Mouse (Mus musculus): Measurements from ENCODE around the gene Cntnap1. TPM values are rescaled to one million over a fixed set of nuclear protein-coding genes. Genes with fewer than 3 reads are reported as not detected.

Cntnap1 gene
- polyA plus RNA-seq, 1 experiment from 2014 or later = 0.24 TPM

DNA sequence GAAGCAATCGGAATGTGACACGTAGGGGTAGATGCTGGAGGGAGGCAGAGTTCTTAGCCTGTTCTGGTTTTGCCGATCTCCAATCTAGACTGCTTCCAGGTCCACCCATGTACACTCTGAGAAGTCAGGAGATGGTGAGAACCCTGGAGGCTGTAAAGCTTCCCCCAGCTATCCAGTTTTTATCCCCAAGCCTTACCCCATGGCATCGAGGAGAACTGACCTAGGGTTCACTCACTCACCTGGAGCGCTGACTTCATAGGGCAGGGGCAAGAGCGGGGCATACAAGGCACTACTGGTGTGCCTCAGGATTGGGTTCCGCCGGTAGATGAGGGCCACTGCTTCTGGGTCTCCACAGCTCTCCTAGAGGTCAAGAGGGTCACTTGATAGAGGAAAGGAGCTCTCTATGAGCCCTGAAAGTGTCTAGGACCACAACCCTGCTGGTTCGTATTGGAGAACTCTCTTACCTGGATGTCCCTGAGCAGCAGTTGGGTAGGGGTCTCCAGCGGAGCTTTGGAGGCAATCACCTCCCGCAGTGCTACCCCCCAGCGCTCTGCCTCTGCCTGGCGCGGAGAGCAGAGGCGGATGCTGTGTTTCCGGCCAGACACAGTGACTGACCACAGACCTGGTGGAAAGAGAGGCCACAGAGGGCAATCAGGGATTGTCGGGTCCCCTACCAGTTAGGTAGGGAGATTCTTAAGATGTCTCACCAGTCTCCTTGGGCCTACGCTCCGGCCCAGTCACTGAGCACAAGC lies 2.9 kb upstream of the Cntnap1 start:
- WGBS = 80% methylated on average over 19 of the region's 19 CpGs
- Histone ChIP-seq H3K36me3 (ENCODE audit: insufficient read depth, low read length) (peaks cover 20% of the 10 kb centered on the region), H3K4me3 (ENCODE audit: low read depth, low read length) (no peak overlapping the region), H3K4me1 (ENCODE audit: insufficient read depth, low read depth, low read length) (peaks cover 17% of the 10 kb centered on the region; the same call in 1 of the 2 replicates), H3K27me3 (replicated peaks; ENCODE audit: insufficient read depth, low read length) (no peaks in the 10 kb centered on the region; the same call in 1 of the 2 replicates), H3K4me2 (replicated peaks; ENCODE audit: low read depth, low read length) (no peak overlapping the region), H3K9ac (replicated peaks; ENCODE audit: low read depth) (no peak overlapping the region), H3K27ac (ENCODE audit: low read length) (no peak overlapping the region), H3K9me3 (ENCODE audit: low read length) (no peaks in the 10 kb centered on the region)
- TF ChIP-seq EP300 (IDR thresholded peaks at IDR 0.05) (no peak), CTCF (IDR thresholded peaks at IDR 0.05) (no peak)
- ATAC-seq = no peak
- no peak for DNase-seq (ENCODE audit: low spot score)

DNA sequence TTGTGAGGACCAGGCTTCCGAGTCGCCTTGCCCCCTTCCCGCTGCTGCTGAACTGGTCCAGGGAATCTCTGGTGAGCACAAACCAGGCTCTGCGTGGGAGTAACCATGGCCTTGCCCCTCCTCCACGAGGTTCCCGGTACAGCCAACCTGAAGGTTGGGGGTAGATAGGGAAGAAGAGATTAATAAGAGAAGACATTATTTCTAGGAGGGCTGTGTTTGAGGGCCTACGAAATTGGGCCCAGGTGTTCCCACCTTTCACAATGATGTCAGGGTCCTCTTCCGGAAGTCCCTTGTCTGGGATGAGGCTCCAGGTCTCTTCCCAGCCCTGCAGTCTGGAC lies 2.4 kb upstream of the Cntnap1 start:
- Histone ChIP-seq H3K4me3 (ENCODE audit: low read depth, low read length) (no peak overlapping the region), H3K4me1 (ENCODE audit: insufficient read depth, low read depth, low read length) (peaks cover 20% of the 10 kb centered on the region; the same call in 1 of the 2 replicates)

GRCm38 (mm10) chr11:101168301-101168980 lies 1.9 kb upstream of the Cntnap1 start:
- Histone ChIP-seq H3K36me3 (ENCODE audit: insufficient read depth, low read length) (peaks cover 18% of the 10 kb centered on the region), H3K27me3 (replicated peaks; ENCODE audit: insufficient read depth, low read length) (no peaks in the 10 kb centered on the region; the same call in 1 of the 2 replicates), H3K4me1 (ENCODE audit: insufficient read depth, low read depth, low read length) (peaks cover 22% of the 10 kb centered on the region), H3K4me3 (ENCODE audit: low read depth, low read length) (0 out of 2 replicates have a peak overlapping the region, but pooled peaks have one; percentile 68), H3K9me3 (ENCODE audit: low read length) (no peaks in the 10 kb centered on the region), H3K4me2 (replicated peaks; ENCODE audit: low read depth, low read length) (peak overlapping the region; percentile 75), H3K27ac (ENCODE audit: low read length) (peak overlapping the region; percentile 32), H3K9ac (replicated peaks; ENCODE audit: low read depth) (no peak overlapping the region)
- no peak for ATAC-seq
- 48% methylated on average over 14 of the region's 18 CpGs for WGBS
- no peak for DNase-seq (ENCODE audit: low spot score)
- no peak for TF ChIP-seq EP300 (IDR thresholded peaks at IDR 0.05)
- no peak for TF ChIP-seq CTCF (IDR thresholded peaks at IDR 0.05)

More for the DNA sequence above, 2.4 kb upstream of the Cntnap1 start:
- no peak overlapping the region for H3K27ac ChIP-seq (ENCODE audit: low read length)
- ATAC-seq = no peak
- H3K4me2 ChIP-seq (replicated peaks; ENCODE audit: low read depth, low read length) = no peak overlapping the region
- no peak for DNase-seq (ENCODE audit: low spot score)
- H3K9me3 ChIP-seq (ENCODE audit: low read length) = no peaks in the 10 kb centered on the region
- TF ChIP-seq EP300 (IDR thresholded peaks at IDR 0.05) (no peak), CTCF (IDR thresholded peaks at IDR 0.05) (no peak)
- H3K9ac ChIP-seq (replicated peaks; ENCODE audit: low read depth) = no peak overlapping the region
- H3K27me3 ChIP-seq (replicated peaks; ENCODE audit: insufficient read depth, low read length) = no peaks in the 10 kb centered on the region; the same call in 1 of the 2 replicates
- H3K36me3 ChIP-seq (ENCODE audit: insufficient read depth, low read length) = peaks cover 20% of the 10 kb centered on the region
- 82% methylated on average over 8 of the region's 8 CpGs for WGBS

GRCm38 (mm10) chr11:101169301-101170107 lies 819 bp upstream of the Cntnap1 start:
- Histone ChIP-seq H3K9me3 (ENCODE audit: low read length) (no peaks in the 10 kb centered on the region), H3K27ac (ENCODE audit: low read length) (peak overlapping the region; percentile 95), H3K27me3 (replicated peaks; ENCODE audit: insufficient read depth, low read length) (no peaks in the 10 kb centered on the region), H3K9ac (replicated peaks; ENCODE audit: low read depth) (peak overlapping the region; percentile 74), H3K4me3 (ENCODE audit: low read depth, low read length) (peak overlapping the region; percentile 68), H3K4me1 (ENCODE audit: insufficient read depth, low read depth, low read length) (peaks cover 28% of the 10 kb centered on the region), H3K4me2 (replicated peaks; ENCODE audit: low read depth, low read length) (peak overlapping the region; percentile 75), H3K36me3 (ENCODE audit: insufficient read depth, low read length) (peaks cover 8% of the 10 kb centered on the region)
- no peak for ATAC-seq
- peak; percentile 19 for DNase-seq (ENCODE audit: low spot score)
- WGBS = 12% methylated on average over 15 of the region's 17 CpGs
- no peak for TF ChIP-seq EP300 (IDR thresholded peaks at IDR 0.05)
- no peak for TF ChIP-seq CTCF (IDR thresholded peaks at IDR 0.05)

DNA sequence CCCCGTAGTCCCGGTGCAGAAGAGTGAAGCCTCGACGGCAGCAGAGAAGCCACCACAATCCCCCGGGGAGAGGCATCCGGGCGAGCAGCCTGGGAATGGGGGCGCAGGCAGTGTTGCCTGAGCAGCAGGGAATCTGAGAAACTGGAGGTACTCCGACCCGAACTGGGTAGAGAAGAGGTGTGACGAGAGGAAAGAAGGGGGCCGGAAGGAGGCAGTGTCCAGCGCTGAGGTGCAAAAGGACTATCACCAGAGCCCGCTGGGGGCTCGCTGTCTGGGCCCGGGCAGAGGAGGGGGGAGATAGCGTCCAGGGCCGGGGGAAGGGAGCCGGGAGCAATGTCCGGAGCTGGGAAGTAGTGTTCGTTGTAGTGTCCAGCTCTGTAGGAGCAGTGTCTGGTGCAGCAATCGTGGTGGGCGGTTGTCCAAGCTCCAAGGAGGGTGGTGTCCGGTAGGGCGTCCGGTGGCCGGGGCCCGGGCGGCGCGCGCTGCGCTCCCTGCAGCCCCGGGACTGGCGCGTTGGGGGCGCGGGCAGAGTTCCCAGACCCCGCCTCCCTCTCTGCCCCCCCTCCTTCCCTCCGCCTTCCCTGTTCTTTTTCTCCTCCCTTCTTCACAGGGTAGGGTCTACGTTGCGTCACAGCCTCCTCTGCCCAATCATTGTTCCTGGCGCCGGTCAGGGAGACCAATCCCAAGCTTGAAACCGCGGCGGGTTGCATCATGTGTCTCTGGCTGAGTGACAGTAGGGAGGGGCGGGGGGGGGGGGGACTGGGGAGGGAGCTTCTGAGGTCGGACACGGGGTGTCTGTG lies 688 bp downstream of the Cntnap1 start, which contains the start of gene Plekhh3:
Gene Plekhh3 (minus strand): TSS at position 541 of the 800 bp plus-strand sequence.
- peak; percentile 99 for DNase-seq (ENCODE audit: low spot score)
- ATAC-seq = peak; percentile 92
- no peaks in the 10 kb centered on the region for H3K9me3 ChIP-seq (ENCODE audit: low read length)
- H3K4me1 ChIP-seq (ENCODE audit: insufficient read depth, low read depth, low read length) = peaks cover 34% of the 10 kb centered on the region
- peaks cover 5% of the 10 kb centered on the region for H3K27me3 ChIP-seq (replicated peaks; ENCODE audit: insufficient read depth, low read length)
- under 1% methylated on average over 34 of the region's 50 CpGs for WGBS
- peak within 1 kb of the TSS; percentile 75 for H3K4me2 ChIP-seq (replicated peaks; ENCODE audit: low read depth, low read length)
- TF ChIP-seq EP300 (IDR thresholded peaks at IDR 0.05) (no peak), CTCF (IDR thresholded peaks at IDR 0.05) (peak; percentile 27; the same call in 1 of the 2 replicates)
- peaks cover 7% of the 10 kb centered on the region for H3K36me3 ChIP-seq (ENCODE audit: insufficient read depth, low read length)
- H3K4me3 ChIP-seq (ENCODE audit: low read depth, low read length) = peak within 1 kb of the TSS; percentile 68
- peak within 1 kb of the TSS; percentile 95 for H3K27ac ChIP-seq (ENCODE audit: low read length)
- H3K9ac ChIP-seq (replicated peaks; ENCODE audit: low read depth) = peak within 1 kb of the TSS; percentile 74

Measured in lung, postnatal 0 days (tissue).